Mouse (Mus musculus) MEL (cell line): ENCODE data around the gene Klhl36. TPM values are rescaled to one million over a fixed set of nuclear protein-coding genes. Genes with fewer than 3 reads are reported as not detected.
A peak's percentile ranks its signal among the peaks of the same experiment; 100 is the strongest.

Source experiments
- DNase-seq: peaks from one replicate; pipeline ENCODE4 v3.0.0; 2011; ENCODE audit warnings: low read depth, low spot score
- H3K27ac ChIP-seq: 2 replicates; pipeline ENCODE4 v1.5.1; 2012; ENCODE audit warnings: low read depth, mild to moderate bottlenecking, control low read depth, low read length, moderate library complexity; ENCODE audit not compliant: control insufficient read depth
- H3K27me3 ChIP-seq, 2 experiments: fragments of 150-350 bp in 1 of 2; sonication (generic) in 1 of 2; 2 replicates each; pipeline ENCODE4 v1.6.1; 2012; ENCODE audit warnings: low read length in 2 of 2, mild to moderate bottlenecking in 2 of 2, improper control_type of control experiment in 1 of 2, moderate library complexity in 1 of 2; ENCODE audit not compliant: insufficient read depth in 2 of 2, control insufficient read depth in 1 of 2
- H3K36me3 ChIP-seq, 2 experiments: 2 replicates each; pipeline ENCODE4 v1.6.1; 2012 to 2014; ENCODE audit warnings: low read length in 2 of 2, improper control_type of control experiment in 1 of 2, inconsistent platforms in 1 of 2, mild to moderate bottlenecking in 1 of 2; ENCODE audit not compliant: insufficient read depth in 2 of 2, control insufficient read depth in 1 of 2
- H3K4me1 ChIP-seq, 2 experiments: fragments of 150-350 bp in 1 of 2; sonication (generic) in 1 of 2; 2 replicates each; pipeline ENCODE4 v1.6.1; 2012; ENCODE audit warnings: low read length in 2 of 2, improper control_type of control experiment in 1 of 2, mild to moderate bottlenecking in 1 of 2; ENCODE audit not compliant: insufficient read depth in 2 of 2, control insufficient read depth in 1 of 2
- H3K4me3 ChIP-seq, 2 experiments: fragments of 150-350 bp in 1 of 2; sonication (generic) in 1 of 2; 2 replicates each; pipeline ENCODE4 v1.5.1; 2012; ENCODE audit warnings: low read depth in 2 of 2, low read length in 2 of 2, mild to moderate bottlenecking in 2 of 2, moderate library complexity in 2 of 2, control low read depth in 1 of 2, improper control_type of control experiment in 1 of 2; ENCODE audit not compliant: control insufficient read depth in 1 of 2, insufficient read depth in 1 of 2
- H3K79me2 ChIP-seq: 2 replicates; pipeline ENCODE4 v1.6.1; 2012; ENCODE audit warnings: mild to moderate bottlenecking, low read length, moderate library complexity; ENCODE audit not compliant: control insufficient read depth, poor library complexity, insufficient read depth
- H3K9ac ChIP-seq: 2 replicates; pipeline ENCODE4 v1.6.1; 2012; ENCODE audit warnings: low read depth, mild to moderate bottlenecking, control low read depth, low read length, moderate library complexity; ENCODE audit not compliant: control insufficient read depth, poor library complexity, severe bottlenecking
- H3K9me3 ChIP-seq: fragments of 150-350 bp; sonication (generic); replicated peaks from 2 replicates; pipeline ENCODE4 v1.6.1; 2012; ENCODE audit warnings: mild to moderate bottlenecking, low read length, improper control_type of control experiment, moderate library complexity; ENCODE audit not compliant: insufficient read depth
- BHLHE40 ChIP-seq: IDR thresholded peaks from 2 replicates; pipeline ENCODE4 v1.6.1; 2012; ENCODE audit warnings: low read depth, mild to moderate bottlenecking, inconsistent platforms, low read length, improper control_type of control experiment, borderline replicate concordance
- CHD1 ChIP-seq: IDR thresholded peaks from 2 replicates; pipeline ENCODE4 v1.6.1; 2012; ENCODE audit warnings: low read depth, mild to moderate bottlenecking, inconsistent platforms, low read length, improper control_type of control experiment
- CHD2 ChIP-seq: IDR thresholded peaks from 2 replicates; pipeline ENCODE4 v1.6.1; 2011; ENCODE audit warnings: low read length, improper control_type of control experiment
- CTCF ChIP-seq, 3 experiments: IDR thresholded peaks in 2 of 3; conservative IDR thresholded peaks in 1 of 3; 2 replicates each; pipeline ENCODE4 v1.5.1; 2011 to 2012; ENCODE audit warnings: low read length in 3 of 3, low read depth in 2 of 3, mild to moderate bottlenecking in 2 of 3, improper control_type of control experiment in 1 of 3, inconsistent platforms in 1 of 3, mixed read lengths in 1 of 3, moderate library complexity in 1 of 3; ENCODE audit not compliant: control insufficient read depth in 1 of 3, insufficient read depth in 1 of 3, poor library complexity in 1 of 3, severe bottlenecking in 1 of 3
- E2F4 ChIP-seq: IDR thresholded peaks from 2 replicates; pipeline ENCODE4 v1.6.1; 2011; ENCODE audit warnings: low read depth, low read length, improper control_type of control experiment, borderline replicate concordance
- ELF1 ChIP-seq: IDR thresholded peaks from 2 replicates; pipeline ENCODE4 v1.6.1; 2014; ENCODE audit warnings: low read depth, mild to moderate bottlenecking, inconsistent platforms, low read length, improper control_type of control experiment, moderate library complexity
- EP300 ChIP-seq, 2 experiments: IDR thresholded peaks; 2 replicates each; pipeline ENCODE4 v1.6.1; 2011; ENCODE audit warnings: improper control_type of control experiment in 2 of 2, low read length in 2 of 2, low read depth in 1 of 2, mild to moderate bottlenecking in 1 of 2
- ETS1 ChIP-seq: IDR thresholded peaks from 2 replicates; pipeline ENCODE4 v1.6.1; 2012; ENCODE audit warnings: low read depth, mild to moderate bottlenecking, inconsistent platforms, low read length, improper control_type of control experiment, moderate library complexity
- GABPA ChIP-seq: IDR thresholded peaks from 2 replicates; pipeline ENCODE4 v1.6.1; 2012; ENCODE audit warnings: low read depth, mild to moderate bottlenecking, inconsistent platforms, low read length, improper control_type of control experiment, moderate library complexity
- HCFC1 ChIP-seq: IDR thresholded peaks from 2 replicates; pipeline ENCODE4 v1.6.1; 2012; ENCODE audit warnings: low read depth, mild to moderate bottlenecking, inconsistent platforms, low read length, improper control_type of control experiment, moderate library complexity
- JUND ChIP-seq: IDR thresholded peaks from 2 replicates; pipeline ENCODE4 v1.6.1; 2011; ENCODE audit warnings: low read depth, mild to moderate bottlenecking, improper control_type of control experiment, low read length
- MAFK ChIP-seq: IDR thresholded peaks from 2 replicates; pipeline ENCODE4 v1.6.1; 2011; ENCODE audit warnings: low read depth, mild to moderate bottlenecking, low read length, improper control_type of control experiment, borderline replicate concordance
- MAX ChIP-seq: IDR thresholded peaks from 2 replicates; pipeline ENCODE4 v1.6.1; 2011; ENCODE audit warnings: low read length, improper control_type of control experiment
- MEF2A ChIP-seq: IDR thresholded peaks from 2 replicates; pipeline ENCODE4 v1.6.1; 2014; ENCODE audit warnings: low read depth, mild to moderate bottlenecking, inconsistent platforms, low read length, improper control_type of control experiment; ENCODE audit not compliant: poor library complexity, insufficient replicate concordance, severe bottlenecking; ENCODE audit errors: extremely low read depth
- NELFE ChIP-seq: IDR thresholded peaks from 2 replicates; pipeline ENCODE4 v1.6.1; 2011; ENCODE audit warnings: low read depth, low read length, improper control_type of control experiment
- NRF1 ChIP-seq: IDR thresholded peaks from 2 replicates; pipeline ENCODE4 v1.6.1; 2014; ENCODE audit warnings: low read depth, mild to moderate bottlenecking, inconsistent platforms, low read length, improper control_type of control experiment, moderate library complexity; ENCODE audit not compliant: poor library complexity, insufficient read depth, severe bottlenecking
- POLR2A ChIP-seq, 2 experiments: IDR thresholded peaks; 2 replicates each; pipeline ENCODE4 v1.6.1; 2011 to 2012; ENCODE audit warnings: low read length in 2 of 2, mild to moderate bottlenecking in 2 of 2, control low read depth in 1 of 2, improper control_type of control experiment in 1 of 2, low read depth in 1 of 2, moderate library complexity in 1 of 2; ENCODE audit not compliant: control insufficient read depth in 1 of 2, insufficient read depth in 1 of 2, poor library complexity in 1 of 2
- POLR2AphosphoS2 ChIP-seq: IDR thresholded peaks from 2 replicates; pipeline ENCODE4 v1.6.1; 2011; ENCODE audit warnings: low read length, improper control_type of control experiment
- RCOR1 ChIP-seq: IDR thresholded peaks from 2 replicates; pipeline ENCODE4 v1.6.1; 2012; ENCODE audit warnings: low read depth, mild to moderate bottlenecking, inconsistent platforms, low read length, improper control_type of control experiment
- SIN3A ChIP-seq: IDR thresholded peaks from 2 replicates; pipeline ENCODE4 v1.6.1; 2012; ENCODE audit warnings: low read length, improper control_type of control experiment, inconsistent platforms
- SMC3 ChIP-seq: IDR thresholded peaks from 2 replicates; pipeline ENCODE4 v1.6.1; 2011; ENCODE audit warnings: low read depth, low read length, improper control_type of control experiment
- TCF12 ChIP-seq: IDR thresholded peaks from 2 replicates; pipeline ENCODE4 v1.6.1; 2014; ENCODE audit warnings: low read depth, mild to moderate bottlenecking, inconsistent platforms, low read length, improper control_type of control experiment, moderate library complexity
- UBTF ChIP-seq: IDR thresholded peaks from 2 replicates; pipeline ENCODE4 v1.6.1; 2012; ENCODE audit warnings: low read depth, mild to moderate bottlenecking, inconsistent platforms, low read length, improper control_type of control experiment, moderate library complexity, borderline replicate concordance; ENCODE audit not compliant: insufficient read depth
- USF1 ChIP-seq: IDR thresholded peaks from 2 replicates; pipeline ENCODE4 v1.6.1; 2014; ENCODE audit warnings: low read depth, mild to moderate bottlenecking, inconsistent platforms, low read length, improper control_type of control experiment, moderate library complexity
- USF2 ChIP-seq, 2 experiments: IDR thresholded peaks; 2 replicates each; pipeline ENCODE4 v1.6.1; 2011 to 2012; ENCODE audit warnings: improper control_type of control experiment in 2 of 2, low read length in 2 of 2, borderline replicate concordance in 1 of 2, inconsistent platforms in 1 of 2, low read depth in 1 of 2, mild to moderate bottlenecking in 1 of 2; ENCODE audit not compliant: insufficient read depth in 1 of 2
- ZMIZ1 ChIP-seq: IDR thresholded peaks from 2 replicates; pipeline ENCODE4 v1.6.1; 2012; ENCODE audit warnings: low read depth, mild to moderate bottlenecking, inconsistent platforms, low read length, improper control_type of control experiment, moderate library complexity
- ZNF384 ChIP-seq: IDR thresholded peaks from 2 replicates; pipeline ENCODE4 v1.6.1; 2012; ENCODE audit warnings: low read depth, mild to moderate bottlenecking, inconsistent platforms, low read length, improper control_type of control experiment
- polyA plus RNA-seq, 2 experiments: library from polyadenylated mRNA; stranded (reverse) in 1 of 2; unstranded in 1 of 2; fragments of >175 nt in 1 of 2; fragments of >200 nt in 1 of 2; gene quantifications; 2 replicates each; pipeline versions ENCODE4 v1.2.1 to v1.2.4; 2012; ENCODE audit warnings: low replicate concordance in 2 of 2, low read depth in 1 of 2; ENCODE audit not compliant: insufficient read length in 2 of 2, insufficient read depth in 1 of 2, missing spikeins in 1 of 2
- total RNA-seq: library from RNA; depleted of rRNA; stranded (reverse); fragments of 300-350 nt; gene quantifications from 2 replicates; pipeline ENCODE4 v1.2.3, GENCODE M21; 2012

Klhl36 gene
- total and polyA plus RNA-seq, 3 experiments = 4.6 to 6.6 TPM; not detected in 1

DNA sequence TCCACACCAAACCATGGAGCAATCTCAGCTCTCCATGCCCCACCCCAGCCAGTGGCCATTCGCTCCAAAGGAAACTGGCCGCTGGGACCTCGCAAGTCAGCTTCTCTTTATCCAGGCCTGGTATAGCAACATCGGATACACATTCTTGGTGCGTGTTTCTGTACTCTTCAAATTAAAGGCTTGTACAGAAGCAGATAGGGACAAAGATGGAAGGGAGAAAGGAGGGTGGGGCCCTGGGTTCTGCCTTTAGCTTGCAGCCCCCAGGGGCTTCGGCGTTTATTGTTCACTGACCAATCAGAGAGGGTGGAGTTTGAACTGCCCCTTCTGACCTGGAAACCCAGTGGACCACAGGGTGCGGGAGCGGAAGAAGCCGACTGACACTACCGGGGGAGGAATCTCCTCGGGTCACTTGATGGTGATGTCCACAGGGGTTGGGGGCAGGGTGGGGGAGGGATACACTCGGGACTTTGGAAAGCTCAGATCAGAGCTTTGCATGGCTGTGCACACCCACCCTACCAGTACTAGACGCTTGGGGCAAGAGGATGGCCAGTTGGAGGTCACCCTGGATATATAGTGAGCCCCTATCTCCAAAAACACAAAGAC lies 22.5 kb upstream of the Klhl36 start:
- peaks cover under 1 to 1% of the 10 kb centered on the region in 2 experiments; a peak in 2 of 4 replicates for H3K27me3 ChIP-seq
- TF ChIP-seq TCF12 = no peak
- TF ChIP-seq GABPA = no peak
- no peak for TF ChIP-seq USF1
- no peak for TF ChIP-seq NELFE
- no peak for TF ChIP-seq CHD2
- TF ChIP-seq MAFK = no peak
- no peak for TF ChIP-seq BHLHE40
- no peak for TF ChIP-seq SIN3A
- no peak for TF ChIP-seq SMC3
- TF ChIP-seq E2F4 = no peak
- no peak for TF ChIP-seq CHD1
- TF ChIP-seq RCOR1 = no peak
- no peak for TF ChIP-seq ELF1
- no peak for TF ChIP-seq HCFC1
- TF ChIP-seq, all 39 proteins: peak for 0
- Histone ChIP-seq H3K27ac (no peak overlapping the region), H3K9me3 (no peaks in the 10 kb centered on the region), H3K4me1 (peaks cover 6 to 11% of the 10 kb centered on the region in 2 experiments; a peak in 3 of 4 replicates), H3K4me3 (peak overlapping the region; percentile 79 to 84), H3K79me2 (peaks cover 1% of the 10 kb centered on the region; the same call in 1 of the 2 replicates), H3K9ac (peak overlapping the region; percentile 86), H3K36me3 (peaks cover 0 to 4% of the 10 kb centered on the region in 2 experiments; a peak in 2 of 4 replicates)
- no peak for DNase-seq

GRCm38 (mm10) chr8:119840275-119840808 lies 21.7 kb upstream of the Klhl36 start, which contains the start of gene Cotl1:
Gene Cotl1 (minus strand): TSS chr8:119840544.
- Histone ChIP-seq H3K4me1 (peaks cover 6 to 11% of the 10 kb centered on the region in 2 experiments; a peak in 3 of 4 replicates), H3K79me2 (peaks cover 1% of the 10 kb centered on the region; the same call in 1 of the 2 replicates), H3K9me3 (no peaks in the 10 kb centered on the region), H3K27ac (peak within 1 kb of the TSS; percentile 38; the same call in 1 of the 2 replicates), H3K36me3 (peaks cover 0 to 4% of the 10 kb centered on the region in 2 experiments; a peak in 2 of 4 replicates), H3K27me3 (peaks cover 6 to 7% of the 10 kb centered on the region in 2 experiments), H3K4me3 (peak within 1 kb of the TSS; percentile 84 to 88), H3K9ac (peak within 1 kb of the TSS; percentile 86)
- peak; percentile 96 for DNase-seq
- TF ChIP-seq NELFE (peak; percentile 87), USF2 (IDR thresholded peaks at IDR 0.05; ENCODE audit: borderline replicate concordance in 1 of 2, insufficient read depth in 1 of 2, low read depth in 1 of 2, low read length in 2 of 2) (no peak), SMC3 (no peak), CTCF (IDR thresholded peaks at IDR 0.05 in 2 of 3, conservative IDR thresholded peaks at IDR 0.05 in 1 of 3; ENCODE audit: control insufficient read depth in 1 of 3, insufficient read depth in 1 of 3, low read depth in 2 of 3, low read length in 3 of 3, poor library complexity in 1 of 3, severe bottlenecking in 1 of 3) (no peak), SIN3A (peak; percentile 55; the same call in 1 of the 2 replicates), MAX (peak; percentile 44), CHD1 (no peak), UBTF (no peak), BHLHE40 (no peak), MEF2A (no peak), ETS1 (0 out of 2 replicates have a peak, but pooled peaks have one; percentile 7), CHD2 (no peak), POLR2AphosphoS2 (peak; percentile 90), GABPA (no peak), ZNF384 (no peak), ZMIZ1 (peak; percentile 85), TCF12 (peak; percentile 74), JUND (no peak), POLR2A (IDR thresholded peaks at IDR 0.05; ENCODE audit: control insufficient read depth in 1 of 2, insufficient read depth in 1 of 2, low read depth in 1 of 2, low read length in 2 of 2, poor library complexity in 1 of 2) (peak; percentile 89 to 92), RCOR1 (0 out of 2 replicates have a peak, but pooled peaks have one; percentile 34), EP300 (IDR thresholded peaks at IDR 0.05; ENCODE audit: low read depth in 1 of 2, low read length in 2 of 2) (peak; percentile 20 to 35; a peak in 1 of 4 replicates), USF1 (0 out of 2 replicates have a peak, but pooled peaks have one; percentile 7), NRF1 (peak; percentile 50; the same call in 1 of the 2 replicates)
